Mouse (Mus musculus) monocyte, adult 59 days (primary cell): ENCODE data around the gene Bhlhe23. TPM values are rescaled to one million over a fixed set of nuclear protein-coding genes. Genes with fewer than 3 reads are reported as not detected.

Experiments
- total RNA-seq, 2 experiments: library from RNA; stranded (reverse); gene quantifications; one replicate each; pipeline ENCODE4 v1.2.4; 2023

Gene Bhlhe23
- not detected for total RNA-seq

DNA sequence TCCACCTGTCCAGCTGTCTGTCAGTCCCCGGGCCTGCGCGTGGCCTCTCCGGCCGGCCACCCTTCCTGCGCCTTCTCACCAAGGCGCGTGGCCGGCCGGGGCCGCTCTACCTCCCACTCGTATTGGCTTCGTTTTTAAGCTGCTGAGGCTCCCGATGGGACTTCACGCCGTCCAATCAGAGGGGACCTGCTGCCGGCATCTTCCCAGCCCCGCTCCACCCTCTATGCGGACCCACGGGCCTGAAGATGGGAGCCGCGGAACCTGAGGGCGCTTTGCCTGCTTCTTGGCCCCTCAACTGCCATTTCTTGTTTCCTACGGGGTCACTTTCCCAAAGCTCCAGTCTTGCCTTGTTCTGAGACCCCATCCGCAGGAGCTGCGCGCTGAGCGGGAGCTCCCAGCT lies at the start of gene Bhlhe23:
TSS of gene Bhlhe23 (minus strand) at position 108 of the 400 bp plus-strand sequence.

DNA sequence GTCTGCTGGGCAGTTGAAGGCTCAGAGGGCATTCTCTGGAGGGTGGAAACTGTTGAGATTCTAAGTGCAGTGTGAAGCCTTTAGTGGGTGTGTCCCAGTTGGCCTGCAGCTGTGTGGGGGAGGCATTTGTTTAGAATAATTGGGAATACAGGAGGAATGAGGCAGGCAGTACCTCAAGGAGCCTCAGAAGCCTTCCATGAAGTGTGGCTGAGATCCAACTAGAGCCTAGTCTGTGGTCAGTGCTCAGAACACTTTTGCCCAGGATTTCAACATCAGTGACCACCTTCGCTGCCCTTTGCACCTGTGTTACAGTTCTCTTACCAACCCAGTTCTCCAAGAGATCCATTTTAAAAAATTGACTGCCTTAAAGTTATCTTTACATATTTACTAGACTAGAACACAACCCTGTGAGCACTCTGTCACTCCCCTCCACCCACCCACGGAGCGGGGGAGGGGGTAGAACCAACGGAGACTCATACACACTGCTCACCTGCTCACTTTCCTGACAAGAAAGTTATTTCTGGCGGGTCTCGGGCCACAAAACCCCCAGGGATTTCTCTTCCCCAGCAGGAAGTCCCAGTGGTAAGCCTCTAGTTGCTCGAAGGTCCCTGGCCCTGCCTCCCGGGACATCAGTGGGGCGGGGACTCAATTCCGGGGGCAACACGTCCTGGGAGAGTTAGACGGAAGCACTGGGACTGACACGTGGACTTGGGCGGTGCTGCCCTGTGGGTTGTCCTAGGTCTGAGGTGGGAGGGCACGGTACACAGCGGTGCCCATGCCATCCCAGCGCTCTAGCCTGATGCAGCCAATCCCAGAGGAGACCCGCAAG lies 51.9 kb downstream of the Bhlhe23 start, which contains the start of gene Slc17a9:
TSS of gene Slc17a9 (plus strand) at position 679 of the 829 bp plus-strand sequence.

Other genes starting within 250 kb of the Bhlhe23 start
- 10 to 100 TPM; 21.2 to 23.0 TPM for gene Mrgbp, start 195.6 kb downstream of the Bhlhe23 start, total RNA-seq
- 10 to 100 TPM; 91.3 to 91.4 TPM for gene Ogfr, start 187.7 kb downstream of the Bhlhe23 start, total RNA-seq
- 1 to 10 TPM; 2.8 to 2.9 TPM for gene Col9a3, start 179.1 kb downstream of the Bhlhe23 start, total RNA-seq
- under 1 TPM in 1 of 2 experiments, not detected in 1; 0.27 TPM for gene Tcfl5, start 134.2 kb downstream of the Bhlhe23 start, total RNA-seq
- gene Dido1, start 66.9 kb downstream of the Bhlhe23 start, total RNA-seq: 10 to 100 TPM; 56.2 to 63.5 TPM
- gene Gid8, start 66.8 kb downstream of the Bhlhe23 start, total RNA-seq: 10 to 100 TPM; 41.9 to 43.5 TPM
- 1 to 10 TPM; 7.6 to 8.0 TPM for gene Slc17a9, start 51.6 kb downstream of the Bhlhe23 start, total RNA-seq
- gene Ythdf1, start 144.0 kb upstream of the Bhlhe23 start, total RNA-seq: 10 to 100 TPM; 72.0 to 73.2 TPM
- gene Birc7, start 152.1 kb upstream of the Bhlhe23 start, total RNA-seq: not detected
- 1 to 10 TPM in 1 of 2 experiments, not detected in 1; 3.5 TPM for gene Nkain4, start 177.8 kb upstream of the Bhlhe23 start, total RNA-seq
- gene Arfgap1, start 190.3 kb upstream of the Bhlhe23 start, total RNA-seq: 10 to 100 TPM; 51.0 to 54.5 TPM
- gene Col20a1, start 209.6 kb upstream of the Bhlhe23 start, total RNA-seq: 1 to 10 TPM; 1.5 to 1.8 TPM